Mouse (Mus musculus): ENCODE data around the gene Ccnd3. TPM values are rescaled to one million over a fixed set of nuclear protein-coding genes. Genes with fewer than 3 reads are reported as not detected.

Gene Ccnd3
- polyA plus RNA-seq, 1 experiment = 1,622 TPM

- H3K27ac ChIP-seq (ENCODE audit: control insufficient read depth, insufficient read depth, low read length) = peak overlapping the region; percentile 96
- H3K4me1 ChIP-seq (replicated peaks; ENCODE audit: control insufficient read depth, insufficient read depth, low read length) = peaks cover 78% of the 10 kb centered on the region
- DNase-seq = peak; percentile 50
- WGBS = 71% methylated on average over 11 of the region's 11 CpGs
- no peak overlapping the region for H3K4me3 ChIP-seq (ENCODE audit: control insufficient read depth, insufficient read depth, low read length)
- TF ChIP-seq CTCF (IDR thresholded peaks at IDR 0.05; ENCODE audit: borderline replicate concordance, control insufficient read depth, extremely low read depth, insufficient read depth, low read length, poor library complexity) (peak; percentile 33; the same call in 1 of the 2 replicates), POLR2A (IDR thresholded peaks at IDR 0.05; ENCODE audit: control insufficient read depth, extremely low read depth, insufficient read depth, low read length, poor library complexity) (no peak)
- no peaks in the 10 kb centered on the region for H3K27me3 ChIP-seq (ENCODE audit: control insufficient read depth, insufficient read depth, low read length)
- H3K36me3 ChIP-seq (ENCODE audit: control insufficient read depth, insufficient read depth, low read length) = peaks cover 16% of the 10 kb centered on the region
Measured at GRCm38 (mm10) chr17:47529595-47529994, 24.7 kb downstream of the Ccnd3 start.

- H3K4me1 ChIP-seq (replicated peaks; ENCODE audit: control insufficient read depth, insufficient read depth, low read length) = peaks cover 77% of the 10 kb centered on the region
- peak overlapping the region; percentile 96 for H3K27ac ChIP-seq (ENCODE audit: control insufficient read depth, insufficient read depth, low read length)
- TF ChIP-seq POLR2A (IDR thresholded peaks at IDR 0.05; ENCODE audit: control insufficient read depth, extremely low read depth, insufficient read depth, low read length, poor library complexity) (no peak), CTCF (IDR thresholded peaks at IDR 0.05; ENCODE audit: borderline replicate concordance, control insufficient read depth, extremely low read depth, insufficient read depth, low read length, poor library complexity) (no peak)
- no peak overlapping the region for H3K4me3 ChIP-seq (ENCODE audit: control insufficient read depth, insufficient read depth, low read length)
- H3K27me3 ChIP-seq (ENCODE audit: control insufficient read depth, insufficient read depth, low read length) = no peaks in the 10 kb centered on the region
- H3K36me3 ChIP-seq (ENCODE audit: control insufficient read depth, insufficient read depth, low read length) = peaks cover 7% of the 10 kb centered on the region
- WGBS = 4% methylated on average over 10 of the region's 10 CpGs
- peak; percentile 87 for DNase-seq
Measured at GRCm38 (mm10) chr17:47531387-47531818, 26.6 kb downstream of the Ccnd3 start.

GRCm38 (mm10) chr17:47532364-47532763 lies 27.5 kb downstream of the Ccnd3 start:
- H3K27ac ChIP-seq (ENCODE audit: control insufficient read depth, insufficient read depth, low read length) = peak overlapping the region; percentile 94
- no peak for DNase-seq
- no peak overlapping the region for H3K4me3 ChIP-seq (ENCODE audit: control insufficient read depth, insufficient read depth, low read length)
- H3K36me3 ChIP-seq (ENCODE audit: control insufficient read depth, insufficient read depth, low read length) = peaks cover 7% of the 10 kb centered on the region
- peaks cover 71% of the 10 kb centered on the region for H3K4me1 ChIP-seq (replicated peaks; ENCODE audit: control insufficient read depth, insufficient read depth, low read length)
- no peak for TF ChIP-seq CTCF (IDR thresholded peaks at IDR 0.05; ENCODE audit: borderline replicate concordance, control insufficient read depth, extremely low read depth, insufficient read depth, low read length, poor library complexity)
- no peak for TF ChIP-seq POLR2A (IDR thresholded peaks at IDR 0.05; ENCODE audit: control insufficient read depth, extremely low read depth, insufficient read depth, low read length, poor library complexity)
- WGBS = 88% methylated on average over 5 of the region's 5 CpGs
- no peaks in the 10 kb centered on the region for H3K27me3 ChIP-seq (ENCODE audit: control insufficient read depth, insufficient read depth, low read length)

GRCm38 (mm10) chr17:47533691-47534090 lies 28.8 kb downstream of the Ccnd3 start:
- Histone ChIP-seq H3K4me1 (replicated peaks; ENCODE audit: control insufficient read depth, insufficient read depth, low read length) (peaks cover 66% of the 10 kb centered on the region), H3K27ac (ENCODE audit: control insufficient read depth, insufficient read depth, low read length) (peak overlapping the region; percentile 94), H3K27me3 (ENCODE audit: control insufficient read depth, insufficient read depth, low read length) (no peaks in the 10 kb centered on the region), H3K36me3 (ENCODE audit: control insufficient read depth, insufficient read depth, low read length) (peaks cover 16% of the 10 kb centered on the region), H3K4me3 (ENCODE audit: control insufficient read depth, insufficient read depth, low read length) (no peak overlapping the region)
- TF ChIP-seq CTCF (IDR thresholded peaks at IDR 0.05; ENCODE audit: borderline replicate concordance, control insufficient read depth, extremely low read depth, insufficient read depth, low read length, poor library complexity) (no peak), POLR2A (IDR thresholded peaks at IDR 0.05; ENCODE audit: control insufficient read depth, extremely low read depth, insufficient read depth, low read length, poor library complexity) (0 out of 2 replicates have a peak, but pooled peaks have one; percentile 30)
- peak; percentile 33 for DNase-seq
- 11% methylated on average over 13 of the region's 13 CpGs for WGBS

GRCm38 (mm10) chr17:47535812-47536236 lies 31.0 kb downstream of the Ccnd3 start:
- TF ChIP-seq CTCF (IDR thresholded peaks at IDR 0.05; ENCODE audit: borderline replicate concordance, control insufficient read depth, extremely low read depth, insufficient read depth, low read length, poor library complexity) (no peak), POLR2A (IDR thresholded peaks at IDR 0.05; ENCODE audit: control insufficient read depth, extremely low read depth, insufficient read depth, low read length, poor library complexity) (0 out of 2 replicates have a peak, but pooled peaks have one; percentile 28)
- peaks cover 20% of the 10 kb centered on the region for H3K36me3 ChIP-seq (ENCODE audit: control insufficient read depth, insufficient read depth, low read length)
- H3K4me3 ChIP-seq (ENCODE audit: control insufficient read depth, insufficient read depth, low read length) = no peak overlapping the region
- H3K4me1 ChIP-seq (replicated peaks; ENCODE audit: control insufficient read depth, insufficient read depth, low read length) = peaks cover 64% of the 10 kb centered on the region
- peak overlapping the region; percentile 97 for H3K27ac ChIP-seq (ENCODE audit: control insufficient read depth, insufficient read depth, low read length)
- no peaks in the 10 kb centered on the region for H3K27me3 ChIP-seq (ENCODE audit: control insufficient read depth, insufficient read depth, low read length)
- 9% methylated on average over 9 of the region's 9 CpGs for WGBS
- peak; percentile 72 for DNase-seq

- Histone ChIP-seq H3K4me1 (replicated peaks; ENCODE audit: control insufficient read depth, insufficient read depth, low read length) (peaks cover 65% of the 10 kb centered on the region), H3K27ac (ENCODE audit: control insufficient read depth, insufficient read depth, low read length) (peak overlapping the region; percentile 57; the same call in 1 of the 2 replicates), H3K27me3 (ENCODE audit: control insufficient read depth, insufficient read depth, low read length) (no peaks in the 10 kb centered on the region), H3K36me3 (ENCODE audit: control insufficient read depth, insufficient read depth, low read length) (peaks cover 22% of the 10 kb centered on the region), H3K4me3 (ENCODE audit: control insufficient read depth, insufficient read depth, low read length) (no peak overlapping the region)
- WGBS = 96% methylated on average over 3 of the region's 3 CpGs
- no peak for TF ChIP-seq CTCF (IDR thresholded peaks at IDR 0.05; ENCODE audit: borderline replicate concordance, control insufficient read depth, extremely low read depth, insufficient read depth, low read length, poor library complexity)
- no peak for TF ChIP-seq POLR2A (IDR thresholded peaks at IDR 0.05; ENCODE audit: control insufficient read depth, extremely low read depth, insufficient read depth, low read length, poor library complexity)
- DNase-seq = no peak
Measured at GRCm38 (mm10) chr17:47538049-47538448, 33.2 kb downstream of the Ccnd3 start.

Data from thymus, adult 2 months (tissue).